Mouse (Mus musculus): ENCODE measurements around the gene Acp4. TPM values are rescaled to one million over a fixed set of nuclear protein-coding genes. Genes with fewer than 3 reads are reported as not detected.
"Not testable (repeated sequence)": the region's sequence is repeated elsewhere in the genome, so short reads cannot be mapped to it uniquely, and the experiment has no call there.

The Acp4 gene
- not detected in 2 replicates for polyA plus RNA-seq (2015; fragmentation: Nextera tagmentation; extraction: Ambion mirVana)

DNA sequence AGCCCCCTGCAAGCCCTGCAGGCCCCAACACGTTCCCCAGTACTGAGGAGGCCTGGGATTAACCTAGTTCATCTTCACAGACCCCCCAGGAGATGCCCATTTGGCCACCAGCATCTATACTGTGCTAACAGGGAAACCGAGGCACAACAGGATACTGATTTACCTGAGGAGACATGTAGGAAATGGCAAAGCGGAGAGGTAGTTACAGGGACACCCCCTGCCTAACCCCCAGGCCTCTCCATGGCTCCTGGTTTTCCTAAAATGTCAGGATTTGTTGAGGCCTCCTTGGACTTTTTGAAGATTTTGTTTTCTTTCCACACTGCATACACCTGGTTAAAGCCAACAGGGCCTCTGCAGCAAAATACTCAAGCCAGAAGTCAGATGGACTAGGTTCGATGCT is at the start of gene Acp4:
Acp4 (minus strand) TSS at position 101 of the 400 bp plus-strand sequence.
- 57% methylated on average over 4 of the region's 4 CpGs for WGBS (ENCODE audit: insufficient replicate concordance)
- no peak within 1 kb of the TSS for H3K27ac ChIP-seq (ENCODE audit: low read length)
- no peak within 1 kb of the TSS for H3K4me2 ChIP-seq (ENCODE audit: low read depth, low read length)
- H3K27me3 ChIP-seq (ENCODE audit: control insufficient read depth, insufficient read depth, low read depth, low read length), result peaks cover 4% of the 10 kb centered on the region; the same call in 1 of the 2 replicates
- H3K4me1 ChIP-seq (ENCODE audit: control insufficient read depth, low read depth, low read length), result no peaks in the 10 kb centered on the region
- no peaks in the 10 kb centered on the region for H3K9me3 ChIP-seq (replicated peaks; ENCODE audit: control insufficient read depth, low read length)
- ATAC-seq (ENCODE audit: low read depth), result no peak
- no peak within 1 kb of the TSS for H3K4me3 ChIP-seq (ENCODE audit: low read depth, low read length)
- H3K36me3 ChIP-seq (ENCODE audit: control insufficient read depth, insufficient read depth), result no peaks in the 10 kb centered on the region
- no peak within 1 kb of the TSS for H3K9ac ChIP-seq (ENCODE audit: low read depth, low read length)

DNA sequence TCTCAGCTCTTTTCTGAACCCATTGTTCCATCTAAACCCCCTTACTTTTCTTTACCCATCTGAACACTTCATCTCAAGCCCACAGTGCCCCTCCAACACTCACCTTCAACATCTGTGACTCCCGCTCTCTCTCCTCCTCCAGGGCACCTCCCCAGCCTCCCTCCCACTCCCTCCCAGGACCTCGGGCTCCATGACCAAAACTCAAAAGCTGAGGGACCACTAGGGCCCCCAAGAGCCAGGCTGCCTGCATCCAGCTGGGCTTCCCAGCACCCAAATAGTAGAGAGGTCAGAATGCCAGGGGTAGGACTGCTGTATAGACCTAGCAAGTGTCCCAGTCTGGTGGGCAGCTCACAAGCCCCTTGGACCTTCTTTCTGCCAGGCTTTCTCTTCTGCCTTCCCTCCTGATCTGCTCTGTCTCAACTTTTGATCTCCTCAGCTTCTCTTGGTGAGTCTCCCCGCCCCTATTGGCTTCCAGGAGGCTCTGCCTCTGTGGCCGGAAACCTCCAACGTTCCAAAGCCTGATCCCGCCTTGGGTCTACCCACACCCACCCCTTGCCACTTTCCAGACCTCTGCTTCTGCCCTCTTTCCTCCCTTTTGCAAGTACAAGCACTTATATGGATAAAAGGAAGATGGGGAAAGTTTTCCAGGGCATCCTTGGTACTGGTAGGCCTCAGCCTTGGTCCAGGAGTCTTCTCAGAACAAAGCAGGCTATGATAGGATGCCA is 49.5 kb upstream of the Acp4 start, which contains the start of gene Clec11a:
Clec11a (minus strand) TSS at position 387 of the 725 bp plus-strand sequence.
- H3K27ac ChIP-seq (ENCODE audit: low read length), result no peak within 1 kb of the TSS
- H3K4me3 ChIP-seq (ENCODE audit: low read depth, low read length), result no peak within 1 kb of the TSS
- peaks cover 11% of the 10 kb centered on the region for H3K4me1 ChIP-seq (ENCODE audit: control insufficient read depth, low read depth, low read length)
- 41% methylated on average over 6 of the region's 6 CpGs for WGBS (ENCODE audit: insufficient replicate concordance)
- H3K4me2 ChIP-seq (ENCODE audit: low read depth, low read length), result peak within 1 kb of the TSS; percentile 78
- peaks cover 36% of the 10 kb centered on the region for H3K27me3 ChIP-seq (ENCODE audit: control insufficient read depth, insufficient read depth, low read depth, low read length)
- H3K9ac ChIP-seq (ENCODE audit: low read depth, low read length), result no peak within 1 kb of the TSS
- no peak for ATAC-seq (ENCODE audit: low read depth)
- H3K36me3 ChIP-seq (ENCODE audit: control insufficient read depth, insufficient read depth), result no peaks in the 10 kb centered on the region
- H3K9me3 ChIP-seq (replicated peaks; ENCODE audit: control insufficient read depth, low read length), result no peaks in the 10 kb centered on the region

DNA sequence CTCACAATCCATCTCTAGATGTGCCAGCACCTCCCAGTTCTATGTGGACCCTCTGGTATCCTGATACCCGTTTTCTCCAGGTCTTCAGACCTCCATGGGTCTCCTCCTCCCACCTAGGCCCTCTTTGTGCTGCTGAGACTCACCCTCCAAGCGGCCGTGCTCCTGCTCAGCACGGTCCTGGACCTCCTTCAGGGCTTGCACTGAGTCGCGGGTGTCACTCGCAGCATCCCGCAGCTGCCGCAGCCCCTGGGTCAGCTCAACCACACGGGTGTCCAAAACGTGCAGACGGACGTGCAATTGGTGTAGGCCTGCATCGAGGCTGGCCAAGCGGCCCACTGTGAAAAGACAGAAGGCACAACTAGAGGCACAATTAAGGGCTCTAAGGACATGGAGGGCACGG is 48.5 kb upstream of the Acp4 start:
- Histone ChIP-seq H3K4me1 (ENCODE audit: control insufficient read depth, low read depth, low read length) (peaks cover 11% of the 10 kb centered on the region), H3K36me3 (ENCODE audit: control insufficient read depth, insufficient read depth) (no peaks in the 10 kb centered on the region), H3K4me2 (ENCODE audit: low read depth, low read length) (peak overlapping the region; percentile 78), H3K4me3 (ENCODE audit: low read depth, low read length) (peak overlapping the region; percentile 8; the same call in 1 of the 2 replicates), H3K9ac (ENCODE audit: low read depth, low read length) (no peak overlapping the region), H3K27me3 (ENCODE audit: control insufficient read depth, insufficient read depth, low read depth, low read length) (peaks cover 26% of the 10 kb centered on the region), H3K9me3 (replicated peaks; ENCODE audit: control insufficient read depth, low read length) (no peaks in the 10 kb centered on the region), H3K27ac (ENCODE audit: low read length) (no peak overlapping the region)
- no peak for ATAC-seq (ENCODE audit: low read depth)
- WGBS (ENCODE audit: insufficient replicate concordance), result 13% methylated on average over 16 of the region's 16 CpGs

DNA sequence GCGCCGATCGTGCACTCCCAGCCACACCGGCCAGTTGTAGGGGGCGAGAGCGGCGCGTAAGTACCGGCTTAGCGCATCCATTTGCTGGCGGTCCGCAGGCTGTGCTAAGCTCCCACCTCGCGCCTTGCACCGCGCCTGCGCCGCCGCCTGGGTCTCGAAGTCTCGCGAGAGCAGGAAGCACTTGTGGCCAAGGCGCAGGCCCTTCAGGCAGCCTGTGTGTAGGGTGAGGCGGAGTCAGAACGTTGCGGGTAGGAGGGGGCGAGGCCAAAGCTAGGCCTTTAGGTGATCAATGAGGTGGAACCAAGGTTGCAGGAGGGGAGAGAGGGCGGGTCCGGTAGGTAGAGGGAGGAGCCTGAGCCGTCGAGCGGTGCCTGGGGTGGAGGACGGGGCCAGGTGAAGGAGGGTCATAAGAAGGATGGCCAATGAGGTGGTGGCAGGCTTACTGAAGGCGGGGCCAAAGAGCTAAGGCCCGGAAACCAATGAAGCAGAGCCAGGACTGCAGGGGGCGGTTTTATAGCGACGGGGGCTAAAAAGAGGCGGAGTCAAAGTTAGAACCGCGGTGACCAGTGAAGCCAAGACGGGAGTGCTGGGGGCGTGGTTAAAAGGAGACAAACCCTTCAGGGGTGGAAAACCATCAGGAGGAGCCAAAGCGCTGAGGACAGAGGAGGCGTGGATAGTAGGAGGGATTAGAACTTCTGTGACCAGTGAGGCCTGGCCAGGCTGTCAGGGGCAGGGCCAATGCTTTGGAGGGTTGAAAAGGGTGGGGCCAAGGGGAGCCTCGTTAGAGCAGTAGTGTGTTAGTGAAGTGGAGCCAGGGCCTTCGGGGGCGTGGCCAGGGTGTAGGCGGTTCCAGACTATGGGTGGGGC is 47.8 kb upstream of the Acp4 start:
- H3K4me1 ChIP-seq (ENCODE audit: control insufficient read depth, low read depth, low read length), result peaks cover 11% of the 10 kb centered on the region
- H3K36me3 ChIP-seq (ENCODE audit: control insufficient read depth, insufficient read depth), result no peaks in the 10 kb centered on the region
- ATAC-seq (ENCODE audit: low read depth), result peak; percentile 91
- no peaks in the 10 kb centered on the region for H3K9me3 ChIP-seq (replicated peaks; ENCODE audit: control insufficient read depth, low read length)
- peak overlapping the region; percentile 61 for H3K27ac ChIP-seq (ENCODE audit: low read length)
- H3K27me3 ChIP-seq (ENCODE audit: control insufficient read depth, insufficient read depth, low read depth, low read length), result peaks cover 19% of the 10 kb centered on the region
- peak overlapping the region; percentile 75 for H3K9ac ChIP-seq (ENCODE audit: low read depth, low read length)
- H3K4me2 ChIP-seq (ENCODE audit: low read depth, low read length), result peak overlapping the region; percentile 78
- WGBS (ENCODE audit: insufficient replicate concordance), result under 1% methylated on average over 49 of the region's 49 CpGs
- peak overlapping the region; percentile 68 for H3K4me3 ChIP-seq (ENCODE audit: low read depth, low read length)

DNA sequence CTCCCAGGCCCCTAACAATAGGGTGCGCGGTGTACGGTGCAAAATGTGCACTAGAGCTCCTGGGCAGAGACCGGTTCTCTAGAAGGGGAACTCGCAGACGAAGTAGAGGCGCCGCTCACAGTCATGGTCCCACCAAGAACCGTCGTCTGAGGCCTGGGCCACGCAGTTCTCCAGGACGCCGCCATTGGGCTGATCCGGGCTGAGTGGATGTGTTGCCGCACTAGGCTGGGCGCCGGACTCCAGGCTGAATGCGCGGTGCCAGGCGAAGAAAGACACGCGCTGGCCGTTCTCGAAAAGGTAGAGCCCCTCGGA is 47.2 kb upstream of the Acp4 start:
- ATAC-seq (ENCODE audit: low read depth), result no peak; the same call in 1 of the 2 replicates
- H3K4me2 ChIP-seq (ENCODE audit: low read depth, low read length), result peak overlapping the region; percentile 78
- no peaks in the 10 kb centered on the region for H3K9me3 ChIP-seq (replicated peaks; ENCODE audit: control insufficient read depth, low read length)
- peaks cover 11% of the 10 kb centered on the region for H3K4me1 ChIP-seq (ENCODE audit: control insufficient read depth, low read depth, low read length)
- peak overlapping the region; percentile 75 for H3K9ac ChIP-seq (ENCODE audit: low read depth, low read length)
- H3K27ac ChIP-seq (ENCODE audit: low read length), result peak overlapping the region; percentile 61
- no peaks in the 10 kb centered on the region for H3K36me3 ChIP-seq (ENCODE audit: control insufficient read depth, insufficient read depth)
- H3K27me3 ChIP-seq (ENCODE audit: control insufficient read depth, insufficient read depth, low read depth, low read length), result peaks cover 13% of the 10 kb centered on the region
- under 1% methylated on average over 25 of the region's 25 CpGs for WGBS (ENCODE audit: insufficient replicate concordance)
- peak overlapping the region; percentile 68 for H3K4me3 ChIP-seq (ENCODE audit: low read depth, low read length)

DNA sequence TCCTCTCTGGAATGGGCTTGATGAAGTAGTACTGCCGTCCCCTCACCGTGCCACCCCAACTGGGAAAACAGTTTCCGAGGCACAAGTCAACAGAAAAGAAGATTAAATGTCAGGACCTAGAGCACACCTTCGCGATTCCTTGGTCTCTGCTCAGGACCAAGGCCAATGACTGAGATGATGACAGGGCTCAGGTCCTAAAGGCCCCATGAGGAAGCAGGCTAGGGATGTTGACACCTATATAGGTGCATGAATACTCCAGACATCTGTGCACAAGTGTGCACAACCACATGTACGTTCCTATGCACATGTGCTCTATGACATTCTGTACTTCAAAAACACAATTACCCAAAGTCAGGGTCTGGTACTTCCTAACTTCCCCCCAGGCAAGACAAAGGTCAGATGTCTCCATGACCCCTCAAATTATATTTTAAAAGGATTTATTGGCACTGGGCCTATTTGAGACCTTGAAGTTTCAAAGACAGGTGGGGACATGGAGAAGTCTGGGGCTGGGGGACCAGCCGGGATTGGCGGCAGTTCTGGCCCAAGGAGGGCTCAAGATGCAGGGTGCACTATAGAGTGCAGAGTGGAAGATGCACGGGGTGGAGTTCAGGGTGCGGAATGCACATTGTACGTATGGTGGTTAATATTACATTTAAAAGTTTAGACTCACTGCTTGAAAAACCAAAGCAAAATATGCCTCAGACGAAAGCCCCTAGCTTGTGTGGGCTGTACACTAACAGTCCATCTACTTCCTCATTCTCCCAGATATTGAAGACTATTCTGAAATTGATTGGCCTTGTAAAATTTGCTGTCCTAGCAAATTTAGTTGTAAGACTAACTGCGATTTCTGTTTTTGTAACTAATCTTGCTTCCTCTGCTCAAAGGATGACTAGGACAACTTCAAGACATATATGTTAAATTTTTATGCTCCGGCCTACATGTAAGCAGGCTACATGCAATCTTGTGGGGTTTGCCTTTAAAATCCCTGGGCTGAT is 46.5 kb upstream of the Acp4 start:
- no peak overlapping the region for H3K27ac ChIP-seq (ENCODE audit: low read length)

DNA sequence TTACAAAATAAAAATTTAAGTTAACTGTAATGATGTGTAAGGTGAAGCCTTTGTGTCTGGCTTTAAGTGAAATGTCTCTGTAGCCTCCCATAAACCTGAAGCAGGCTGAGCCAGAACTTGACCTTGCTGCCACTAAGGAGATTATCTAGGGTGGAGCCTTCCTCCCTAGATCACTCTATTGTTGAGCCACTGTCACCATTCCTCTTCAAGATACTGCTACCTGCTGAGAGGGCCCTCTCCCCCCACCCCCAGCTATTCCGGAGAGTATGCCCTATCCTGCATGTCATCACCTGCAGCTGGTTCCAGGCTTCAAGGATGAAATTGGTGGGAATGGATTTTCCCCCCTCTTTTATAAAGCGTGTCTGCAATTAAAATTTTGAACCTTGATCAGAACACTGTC is 40.3 kb upstream of the Acp4 start:
- not testable (repeated sequence) for H3K27me3 ChIP-seq (ENCODE audit: control insufficient read depth, insufficient read depth, low read depth, low read length); ATAC-seq (ENCODE audit: low read depth); H3K4me1 ChIP-seq (ENCODE audit: control insufficient read depth, low read depth, low read length); H3K9ac ChIP-seq (ENCODE audit: low read depth, low read length); H3K9me3 ChIP-seq (replicated peaks; ENCODE audit: control insufficient read depth, low read length); H3K36me3 ChIP-seq (ENCODE audit: control insufficient read depth, insufficient read depth); H3K4me3 ChIP-seq (ENCODE audit: low read depth, low read length); H3K27ac ChIP-seq (ENCODE audit: low read length); H3K4me2 ChIP-seq (ENCODE audit: low read depth, low read length)
- 49% methylated on average over 2 of the region's 2 CpGs for WGBS (ENCODE audit: insufficient replicate concordance)

More for the DNA sequence above, 46.5 kb upstream of the Acp4 start:
- Histone ChIP-seq H3K27me3 (ENCODE audit: control insufficient read depth, insufficient read depth, low read depth, low read length) (peaks cover 5% of the 10 kb centered on the region), H3K9me3 (replicated peaks; ENCODE audit: control insufficient read depth, low read length) (no peaks in the 10 kb centered on the region), H3K9ac (ENCODE audit: low read depth, low read length) (peak overlapping the region; percentile 75; the same call in 1 of the 2 replicates), H3K4me2 (ENCODE audit: low read depth, low read length) (peak overlapping the region; percentile 78), H3K4me3 (ENCODE audit: low read depth, low read length) (peak overlapping the region; percentile 68), H3K36me3 (ENCODE audit: control insufficient read depth, insufficient read depth) (no peaks in the 10 kb centered on the region), H3K4me1 (ENCODE audit: control insufficient read depth, low read depth, low read length) (peaks cover 11% of the 10 kb centered on the region)
- ATAC-seq (ENCODE audit: low read depth), result no peak
- WGBS (ENCODE audit: insufficient replicate concordance), result 67% methylated on average over 14 of the region's 14 CpGs

DNA sequence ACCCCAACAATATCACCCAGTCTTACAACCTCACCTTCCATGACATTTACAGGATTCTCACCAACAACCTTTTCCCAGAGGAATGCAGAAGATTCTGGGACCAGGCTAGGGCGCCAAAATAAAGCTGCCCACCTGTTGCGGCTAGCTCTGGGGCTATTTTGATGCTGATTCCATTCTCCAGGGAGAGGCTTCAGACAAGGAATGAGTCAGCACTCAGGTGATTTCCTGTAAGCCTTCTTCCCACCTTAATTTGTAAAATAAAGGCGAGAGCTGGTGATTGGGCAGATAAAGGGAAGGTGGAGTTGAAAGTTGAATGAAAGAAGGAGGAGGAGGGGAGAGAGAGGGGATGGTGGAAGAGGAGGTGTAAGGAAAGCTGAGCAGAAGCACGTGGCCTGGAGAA is 34.2 kb upstream of the Acp4 start:
- no peak overlapping the region for H3K27ac ChIP-seq (ENCODE audit: low read length)
- H3K36me3 ChIP-seq (ENCODE audit: control insufficient read depth, insufficient read depth), result no peaks in the 10 kb centered on the region
- H3K27me3 ChIP-seq (ENCODE audit: control insufficient read depth, insufficient read depth, low read depth, low read length), result no peaks in the 10 kb centered on the region
- no peak for ATAC-seq (ENCODE audit: low read depth)
- no peak overlapping the region for H3K4me2 ChIP-seq (ENCODE audit: low read depth, low read length)
- no peak overlapping the region for H3K4me3 ChIP-seq (ENCODE audit: low read depth, low read length)
- no peak overlapping the region for H3K9ac ChIP-seq (ENCODE audit: low read depth, low read length)
- 30% methylated on average over 4 of the region's 4 CpGs for WGBS (ENCODE audit: insufficient replicate concordance)
- H3K9me3 ChIP-seq (replicated peaks; ENCODE audit: control insufficient read depth, low read length), result no peaks in the 10 kb centered on the region
- no peaks in the 10 kb centered on the region for H3K4me1 ChIP-seq (ENCODE audit: control insufficient read depth, low read depth, low read length)
